Mouse (Mus musculus) erythroblast, embryonic 14.5 days (primary cell): ENCODE measurements at regions not wholly inside any gene's neighbourhood (a gene's known extent, or its start where the extent isn't known, plus 50 kb on each side); places are given as distances from the start of the nearest gene placed in this dataset.

Experiments
- GATA1 ChIP-seq: IDR thresholded peaks from 2 replicates; pipeline ENCODE4 v1.6.1; 2012; ENCODE audit warnings: low read length, inconsistent platforms, mixed read lengths
- TAL1 ChIP-seq: IDR thresholded peaks from 3 replicates; pipeline ENCODE4 v1.6.1; 2012; ENCODE audit warnings: low read length, inconsistent platforms, mixed read lengths

- no peak for TF ChIP-seq GATA1
- TF ChIP-seq TAL1: no peak
Observed at GRCm38 (mm10) chr1:184274704-184275103, 240.6 kb upstream of the 1700056E22Rik start.
